Mouse (Mus musculus): ENCODE data around the gene Cabp7.

Cabp7 gene

DNA sequence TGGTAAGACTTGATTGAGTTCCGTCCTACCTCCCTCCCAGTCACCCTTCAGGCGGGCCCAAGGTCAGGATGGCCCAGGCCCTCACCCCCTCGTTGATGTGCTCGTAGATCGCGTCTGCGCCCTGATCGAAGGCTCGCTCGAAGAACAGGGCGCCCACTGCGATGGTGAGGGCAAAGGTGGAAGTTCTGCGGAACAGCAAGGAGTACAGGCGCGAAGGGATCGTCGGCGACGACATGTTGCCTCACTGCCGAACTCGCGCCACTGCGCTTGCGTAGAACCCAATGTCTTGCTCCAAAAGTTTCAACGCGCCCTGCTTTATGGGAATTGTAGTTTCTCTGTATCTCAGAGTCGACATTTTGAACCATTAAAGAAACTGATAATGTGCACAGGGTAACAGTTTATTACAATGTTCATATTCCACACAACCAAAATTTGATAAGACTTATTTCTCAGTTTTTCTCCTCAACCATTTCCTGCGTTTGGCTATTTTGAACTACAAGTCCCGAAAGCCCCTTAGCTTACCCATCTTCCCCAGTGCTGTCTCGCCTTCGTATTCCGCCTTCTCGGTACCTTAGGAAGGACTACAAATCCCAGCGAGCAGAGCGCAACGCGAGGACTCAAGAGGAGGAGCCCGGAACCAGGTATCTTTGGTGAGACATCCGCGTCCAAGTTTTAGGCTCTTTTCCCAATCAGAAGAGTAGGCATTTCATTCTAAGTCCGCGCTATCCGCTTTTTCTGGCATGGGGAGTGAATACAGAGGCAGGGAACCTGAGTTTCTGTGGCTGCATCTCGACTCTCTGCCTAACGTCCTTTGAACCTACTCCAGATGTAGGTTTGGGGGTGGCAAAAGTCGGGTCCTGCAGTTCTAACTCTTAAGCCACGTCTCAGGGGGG is 42.3 kb downstream of the Cabp7 start, which contains the start of the genes Uqcr10 and Zmat5:
TSS of gene Uqcr10 (minus strand) at position 271 of the 893 bp plus-strand sequence.
TSS of gene Zmat5 (plus strand) at position 607 of the 893 bp plus-strand sequence.
- peak; percentile 83 to 87 for DNase-seq (ENCODE audit: low spot score in 2 of 2)

DNA sequence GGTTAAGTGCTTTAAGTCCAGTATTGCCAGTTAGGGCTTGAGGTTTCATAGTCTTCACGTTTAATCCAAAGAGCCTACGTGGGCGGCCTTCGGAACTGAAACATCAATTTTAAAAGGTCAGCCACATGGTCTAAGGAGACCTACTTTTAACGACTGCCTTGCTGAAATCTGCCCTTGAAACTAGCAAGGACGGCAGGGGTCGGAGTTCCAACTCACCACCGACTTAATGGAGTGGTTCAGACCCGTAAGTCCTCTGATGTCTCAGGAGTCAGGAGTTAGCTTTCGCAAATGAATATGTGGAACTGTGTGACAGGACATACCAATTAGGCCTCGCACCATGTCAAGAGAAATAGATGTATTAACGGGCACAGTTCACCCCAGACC is 42.9 kb downstream of the Cabp7 start:
- no peak for DNase-seq (ENCODE audit: low spot score in 2 of 2)

DNA sequence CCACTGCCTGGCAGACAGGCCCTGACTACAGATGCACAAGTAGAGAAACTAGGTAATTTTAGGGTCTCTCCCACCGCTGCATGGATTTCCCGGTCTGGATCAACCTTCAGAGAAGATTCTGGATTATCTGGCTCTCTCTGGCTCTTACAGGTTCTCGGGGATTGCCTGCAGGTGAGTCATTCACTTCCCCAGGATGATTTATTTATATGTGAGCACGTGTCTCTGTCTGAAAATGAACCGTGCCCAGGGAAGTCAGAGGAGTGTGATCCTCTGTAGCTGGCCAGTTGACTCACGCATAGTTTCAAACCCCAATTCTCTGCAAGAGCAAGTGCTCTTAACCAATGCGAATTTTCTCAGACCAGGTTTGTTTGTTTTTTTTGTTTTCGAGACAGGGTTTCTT is 45.9 kb downstream of the Cabp7 start:
- DNase-seq (ENCODE audit: low spot score in 2 of 2): no peak

DNA sequence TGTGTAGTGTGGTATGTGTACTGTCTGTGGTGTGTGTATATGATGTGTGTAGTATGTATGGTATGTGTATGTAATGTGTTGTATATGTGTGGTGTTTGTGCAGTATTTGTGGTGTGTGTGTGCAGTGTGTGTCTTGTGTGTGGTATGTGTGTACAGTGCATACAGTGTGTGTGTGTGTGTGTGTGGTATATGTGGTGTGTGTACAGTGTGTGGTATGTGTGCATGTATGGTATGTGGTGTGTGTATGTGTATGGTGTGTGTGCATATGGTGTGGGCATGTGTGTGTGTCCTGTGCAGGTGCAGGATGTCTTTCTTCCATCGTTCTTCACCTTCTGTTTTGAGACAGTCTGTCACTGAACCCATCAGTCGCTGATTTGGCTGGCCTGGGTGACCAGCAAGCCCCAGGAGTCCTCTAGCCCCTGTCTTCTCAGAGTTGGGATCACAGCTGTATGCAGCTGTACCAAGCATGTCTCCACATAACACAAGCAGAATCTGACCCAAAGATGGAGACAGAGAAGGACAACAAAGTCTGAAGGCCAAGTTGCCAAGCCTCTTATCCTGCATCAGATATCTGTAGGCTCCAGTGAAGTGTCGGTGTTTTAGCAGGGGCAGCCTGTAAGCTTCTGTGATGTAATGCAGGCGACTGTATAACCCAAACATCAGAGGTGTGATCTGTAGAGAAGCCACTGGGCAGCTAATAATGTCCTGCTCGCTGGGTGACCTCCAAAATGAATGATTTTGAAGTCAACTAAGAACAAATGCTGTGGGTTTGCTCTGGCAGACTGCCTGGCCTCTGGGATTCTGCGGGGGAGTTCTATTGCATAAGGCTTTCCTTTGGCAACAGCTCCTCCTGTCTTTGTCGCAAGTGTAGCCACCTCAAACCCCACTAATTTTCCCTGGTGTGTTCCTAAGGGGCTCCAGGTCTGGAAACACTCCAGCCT is 49.3 kb downstream of the Cabp7 start:
- DNase-seq (ENCODE audit: low spot score in 2 of 2): peak in 1 of 2 experiments; percentile 32

DNA sequence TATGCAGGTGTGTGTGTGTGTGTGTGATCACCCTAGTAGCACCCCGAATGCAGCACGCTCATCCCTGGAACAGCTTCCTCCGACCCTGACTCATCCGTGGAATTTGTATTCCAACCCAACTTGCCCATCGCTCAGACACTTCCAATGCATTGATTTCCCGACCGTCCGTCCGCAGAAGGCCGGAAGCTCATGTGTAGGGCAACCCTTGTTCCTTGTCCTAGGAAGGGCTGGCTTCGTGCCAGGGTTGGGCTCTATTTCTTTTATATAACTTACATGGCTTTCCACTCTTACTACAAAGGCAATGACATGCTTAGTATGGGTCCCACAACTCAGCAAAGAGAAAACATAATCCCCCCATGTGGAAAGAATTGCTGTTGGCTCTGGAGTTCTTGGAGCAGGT is 54.4 kb downstream of the Cabp7 start:
- DNase-seq (ENCODE audit: low spot score in 2 of 2): no peak

DNA sequence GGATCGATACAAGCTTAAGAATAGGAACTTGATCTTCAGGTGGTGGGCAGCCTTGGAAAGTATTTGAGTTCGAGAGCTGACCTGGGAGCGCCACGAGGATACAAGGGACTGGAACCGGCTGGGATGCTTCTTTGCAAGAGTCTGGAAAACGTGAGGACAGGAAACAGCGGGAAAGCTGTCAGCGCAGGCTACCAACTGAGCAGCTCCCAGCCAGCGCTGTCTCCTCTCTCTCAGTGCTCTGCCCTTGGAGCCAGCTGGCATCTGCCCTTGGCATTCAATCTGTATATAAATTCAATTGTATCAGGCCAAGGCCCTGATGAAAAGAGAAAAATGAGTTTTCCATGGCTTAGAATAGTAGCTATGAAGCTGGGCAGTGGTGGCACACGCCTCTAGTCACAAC is 55.4 kb downstream of the Cabp7 start:
- DNase-seq (ENCODE audit: low spot score in 2 of 2): no peak

DNA sequence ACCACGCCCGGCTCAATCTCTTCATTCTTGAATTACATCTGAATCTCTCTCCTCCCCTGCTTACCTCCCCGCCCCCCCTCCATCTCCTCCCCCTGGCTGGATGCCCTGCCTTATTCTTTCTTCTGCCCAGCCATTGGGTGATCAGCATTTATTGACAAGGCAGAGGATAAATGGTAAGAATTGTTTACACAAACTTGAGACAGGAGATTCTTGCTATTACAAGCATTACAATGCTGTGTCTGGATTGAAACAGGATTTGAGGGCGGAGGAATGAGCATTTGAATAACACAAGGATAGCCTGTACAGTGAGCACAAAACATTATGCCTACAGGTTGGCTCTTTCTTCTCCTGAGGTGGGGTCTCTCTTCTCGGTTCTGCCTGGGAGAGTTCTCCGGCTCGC is 56.2 kb downstream of the Cabp7 start:
- no peak for DNase-seq (ENCODE audit: low spot score in 2 of 2)

DNA sequence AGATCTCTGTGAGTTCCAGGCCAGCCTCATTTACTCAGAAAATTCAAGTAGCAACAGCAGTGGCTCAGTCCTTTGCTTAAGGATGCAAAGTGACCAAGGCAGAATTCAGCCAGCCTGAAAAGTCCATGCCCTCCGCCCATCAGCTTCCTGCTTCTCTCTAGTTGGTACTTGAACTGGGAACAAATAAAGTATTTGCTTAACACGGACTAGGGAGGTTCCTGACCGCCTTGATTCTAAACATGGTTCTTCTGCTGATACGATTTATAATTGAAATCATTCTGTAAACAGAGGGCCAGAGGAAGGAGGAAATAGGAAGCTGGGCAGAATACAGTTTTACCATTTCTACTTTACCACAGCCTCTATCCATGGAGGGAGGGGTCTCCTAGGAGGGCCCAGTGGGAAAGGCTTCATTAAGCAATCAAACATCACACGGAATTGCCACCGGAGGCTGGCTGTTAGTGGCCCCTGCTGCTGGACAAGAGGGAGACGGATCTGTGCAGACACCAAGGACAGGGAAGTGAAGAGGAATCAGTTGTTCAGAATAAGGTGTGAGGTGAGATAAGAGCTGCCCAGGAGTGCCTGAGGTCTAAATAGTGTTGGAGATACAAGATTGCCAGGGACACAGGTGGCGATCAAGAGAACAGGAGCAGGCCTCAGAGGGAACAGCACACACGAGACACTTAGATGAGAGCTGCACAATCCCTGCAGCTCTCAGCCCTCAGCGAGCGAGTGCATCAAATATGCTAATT is 57.8 kb downstream of the Cabp7 start:
- no peak for DNase-seq (ENCODE audit: low spot score in 2 of 2)

DNA sequence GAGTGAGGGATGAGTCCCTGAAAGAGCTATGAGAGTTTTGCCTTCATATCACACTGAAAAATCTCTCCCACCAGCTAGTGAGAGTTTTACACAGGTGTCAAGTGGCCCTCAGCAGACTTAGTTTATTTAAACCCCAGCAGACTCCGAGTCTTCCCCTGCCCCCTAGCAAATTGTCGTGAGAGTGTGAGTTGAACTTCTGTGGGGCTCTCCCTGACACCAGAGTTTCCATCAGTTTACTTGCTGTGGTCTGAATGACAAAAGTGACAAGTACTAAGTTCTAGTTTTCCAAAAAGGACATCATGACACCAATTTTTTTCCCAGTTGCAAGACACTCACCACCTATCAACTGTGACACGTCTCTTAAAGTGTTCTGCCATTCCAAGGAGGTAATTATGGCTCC is 58.7 kb downstream of the Cabp7 start:
- no peak for DNase-seq (ENCODE audit: low spot score in 2 of 2)

DNA sequence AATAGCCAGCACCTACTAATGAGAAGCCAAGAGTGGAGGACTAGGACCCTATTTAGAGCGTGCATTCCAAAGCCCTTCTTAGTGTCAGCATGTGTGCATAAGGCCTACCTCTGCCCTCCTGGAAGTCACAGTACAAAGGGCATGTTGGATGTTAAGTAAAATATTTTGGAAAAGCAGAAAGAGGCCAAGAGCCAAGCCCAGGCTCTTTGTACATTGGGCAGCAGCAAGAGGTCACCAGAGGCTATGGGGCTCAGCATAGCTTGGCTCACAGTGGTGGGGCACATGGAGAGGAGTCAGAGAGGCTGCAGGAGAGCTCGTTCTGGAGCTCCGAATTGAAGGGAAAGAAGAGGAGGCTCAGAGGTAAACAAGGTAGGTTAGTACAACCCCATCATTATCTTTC is 59.6 kb downstream of the Cabp7 start:
- no peak for DNase-seq (ENCODE audit: low spot score in 2 of 2)

All from frontal cortex, postnatal 10 days (tissue).